Mouse (Mus musculus) adrenal gland (tissue): ENCODE results near the gene Afdn.
"Not testable (repeated sequence)": the region's sequence is repeated elsewhere in the genome, so short reads cannot be mapped to it uniquely, and the experiment has no call there.

ENCODE experiments used
- intact Hi-C: fragments of 180-260 bp; cut with DNase I; formaldehyde crosslinking; loops from one replicate; pipeline ENCODE4 v1.15.1; 2025

The Afdn gene

DNA sequence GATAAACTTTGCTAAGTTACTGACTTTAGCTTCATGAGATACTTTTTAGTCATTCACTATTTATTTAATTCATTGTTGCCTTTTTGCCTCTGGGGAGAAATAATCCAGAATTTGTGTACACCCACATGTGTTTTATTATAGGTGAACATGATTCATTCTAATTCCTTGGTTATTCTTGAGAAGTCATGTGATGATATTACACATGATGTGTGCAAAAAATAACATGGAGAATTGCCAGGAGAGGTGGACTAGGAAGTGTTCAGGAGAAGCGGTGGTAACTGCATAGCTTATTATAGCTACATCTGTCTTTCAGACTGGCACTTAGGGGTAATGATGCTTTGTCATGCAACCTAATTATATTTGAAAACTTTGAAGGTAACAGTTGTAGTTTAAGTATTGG lies 3.5 kb downstream of the Afdn start:
- intact Hi-C loops: loop anchor here (5.0 to 10.0 kb wide), 2 partner anchors 82 to 289 kb away; no protein-coding TSS in a partner anchor

GRCm38 (mm10) chr17:13764911-13765310 lies 4.6 kb downstream of the Afdn start:
- intact Hi-C loops: loop anchor here (5.0 to 10.0 kb wide), 2 partner anchors 83 to 290 kb away; no protein-coding TSS in a partner anchor

- intact Hi-C loops: loop anchor here (10.0 kb wide), 1 partner anchor 294 kb away; no protein-coding TSS in a partner anchor
Observed at GRCm38 (mm10) chr17:13768531-13768930, 8.2 kb downstream of the Afdn start.

DNA sequence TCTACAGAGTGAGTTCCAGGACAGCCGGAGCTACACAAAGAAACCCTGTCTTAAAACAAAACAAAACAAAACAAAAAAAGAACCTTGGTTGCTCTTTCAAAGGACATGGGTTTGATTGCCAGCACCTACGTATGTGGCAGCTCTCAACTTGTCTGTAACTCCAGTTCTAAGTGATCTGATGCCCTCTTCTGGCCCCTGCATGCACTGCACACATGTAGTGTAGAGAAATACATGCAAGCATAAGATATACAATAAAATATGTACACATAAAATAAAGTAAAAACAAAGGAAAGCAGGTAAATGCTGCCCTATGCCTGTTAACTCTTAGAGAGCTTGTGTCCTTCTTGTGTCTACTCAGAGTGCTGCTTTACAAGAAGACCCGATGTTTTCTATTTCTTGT lies 8.9 kb downstream of the Afdn start:
- intact Hi-C loops: loop anchor here (10.0 kb wide), 1 partner anchor 294 kb away; no protein-coding TSS in a partner anchor

GRCm38 (mm10) chr17:13777676-13778075 lies 17.3 kb downstream of the Afdn start:
- intact Hi-C loops: no loop called here

GRCm38 (mm10) chr17:13778865-13779264 lies 18.5 kb downstream of the Afdn start:
- intact Hi-C loops: no loop called here

DNA sequence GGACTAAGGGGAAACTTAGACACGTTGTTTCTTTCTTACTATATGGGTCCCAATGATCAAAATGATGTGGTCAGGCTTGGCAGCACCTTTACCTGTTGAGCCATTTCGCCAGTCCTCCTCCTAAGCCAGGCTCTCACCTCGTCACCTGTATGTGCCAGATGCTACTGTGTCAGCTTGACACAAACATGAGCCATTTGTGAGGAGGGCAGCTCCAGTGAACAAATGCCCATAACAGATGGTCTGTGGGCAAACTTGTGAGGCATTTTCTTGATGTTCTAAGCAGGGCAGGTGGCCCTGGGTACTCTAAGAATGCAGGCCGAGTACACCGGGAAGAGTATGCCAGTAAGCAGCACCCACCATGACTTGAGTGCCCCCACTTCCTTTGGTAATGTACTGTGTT lies 21.6 kb downstream of the Afdn start:
- intact Hi-C loops: no loop called here

DNA sequence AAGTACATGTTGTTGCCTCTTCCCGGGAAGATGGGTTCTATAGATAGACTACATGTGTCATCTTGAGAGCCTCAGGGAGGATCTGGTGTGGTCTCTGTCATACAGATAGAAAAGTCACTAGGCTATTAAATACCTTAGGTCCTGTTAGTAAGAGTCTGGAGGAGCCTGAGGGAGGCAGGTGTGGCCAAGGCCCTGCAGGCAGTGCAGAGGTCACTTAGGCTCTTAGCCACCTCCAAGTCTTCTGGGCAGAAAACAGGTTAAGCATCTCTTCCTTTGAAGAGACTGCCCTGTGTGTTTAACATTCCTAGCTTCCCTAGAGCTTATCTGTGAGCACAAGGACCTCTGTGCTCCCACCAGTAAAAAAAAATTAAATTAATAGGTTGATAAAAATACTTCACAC lies 23.1 kb downstream of the Afdn start:
- intact Hi-C loops: no loop called here

DNA sequence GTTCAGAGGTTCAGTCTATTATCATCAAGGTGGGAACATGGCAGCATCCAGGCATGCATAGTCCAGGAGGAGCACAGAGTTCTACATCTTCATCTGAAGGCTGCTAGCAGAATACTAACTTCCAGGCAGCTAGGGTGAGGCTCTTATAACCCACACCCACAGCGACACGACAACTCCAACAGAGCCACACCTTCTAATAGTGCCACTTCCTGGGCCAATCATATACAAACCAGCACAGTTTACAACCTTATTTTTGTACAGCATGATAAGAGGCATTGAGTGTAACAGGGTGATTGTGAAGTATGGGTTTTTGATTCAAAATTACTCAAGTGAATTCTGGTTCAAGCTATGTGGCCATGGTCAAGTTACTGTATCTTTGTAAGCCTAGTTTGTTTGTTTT lies 29.7 kb downstream of the Afdn start:
- intact Hi-C loops: not testable (repeated sequence)

GRCm38 (mm10) chr17:13797691-13798090 lies 37.4 kb downstream of the Afdn start:
- intact Hi-C loops: no loop called here

GRCm38 (mm10) chr17:13802836-13803408 lies 42.6 kb downstream of the Afdn start:
- intact Hi-C loops: no loop called here

DNA sequence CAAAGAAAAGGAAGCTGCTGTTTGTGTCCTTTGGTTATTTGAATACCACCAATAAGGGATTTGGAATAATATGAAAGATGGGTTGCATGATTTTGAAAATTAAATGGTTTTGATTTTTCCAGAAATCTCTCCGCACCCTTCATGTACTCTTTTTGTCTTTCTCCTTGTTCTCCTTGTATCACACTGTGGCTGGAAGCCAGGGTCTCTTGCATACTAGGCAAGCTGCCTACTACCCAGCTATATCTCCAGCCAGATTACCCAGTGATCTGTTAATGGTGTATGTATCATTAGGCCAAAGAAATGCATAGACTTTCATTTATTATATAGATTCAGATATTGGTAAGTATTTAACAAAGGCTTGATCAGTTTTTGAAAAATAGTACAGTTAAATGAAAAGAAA lies 45.7 kb downstream of the Afdn start:
- intact Hi-C loops: no loop called here

DNA sequence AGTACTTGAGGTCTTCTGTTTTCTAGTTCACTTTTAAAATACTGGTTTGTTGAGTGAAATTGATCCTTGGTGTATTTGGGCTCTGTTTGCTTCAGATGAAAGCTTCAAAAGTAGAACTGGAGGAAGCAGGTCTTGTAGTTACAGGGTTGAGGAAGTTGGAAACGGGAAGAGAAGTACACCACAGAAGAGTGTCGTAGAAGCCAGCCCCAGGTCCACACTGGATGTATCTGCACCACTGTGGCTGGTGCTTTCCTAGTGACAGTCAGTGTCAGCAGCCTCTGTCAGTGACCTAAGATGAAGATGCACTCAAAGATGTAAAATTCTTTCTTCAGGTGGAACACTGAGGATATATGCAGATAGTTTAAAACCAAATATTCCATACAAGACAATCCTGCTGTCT lies 57.5 kb downstream of the Afdn start:
- intact Hi-C loops: no loop called here

DNA sequence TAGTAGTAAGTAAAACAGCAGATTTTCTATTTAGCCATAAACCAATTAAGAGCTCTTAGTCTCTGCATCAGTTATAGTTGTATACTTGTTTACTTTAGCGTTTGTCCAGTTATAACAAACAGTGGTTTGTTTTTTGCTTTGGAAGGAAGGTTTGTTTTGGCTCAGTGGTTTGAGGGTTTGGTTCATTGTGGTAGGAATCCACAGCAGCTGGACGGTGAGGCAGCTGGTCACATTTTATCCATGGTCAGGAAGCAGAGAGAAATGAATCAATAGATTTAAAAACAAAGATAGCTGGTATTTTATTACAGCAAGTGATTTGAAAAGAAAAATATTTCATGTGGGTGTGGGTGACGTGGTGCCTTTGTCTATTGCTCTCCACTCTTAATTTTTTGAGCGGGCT lies 59.0 kb downstream of the Afdn start:
- intact Hi-C loops: no loop called here

- intact Hi-C loops: no loop called here
Observed at GRCm38 (mm10) chr17:13820676-13821075, 60.3 kb downstream of the Afdn start.

- intact Hi-C loops: no loop called here
Observed at GRCm38 (mm10) chr17:13825421-13825820, 65.1 kb downstream of the Afdn start.

- intact Hi-C loops: loop anchor here (5.0 kb wide), 1 partner anchor 358 kb away; no protein-coding TSS in a partner anchor
Observed at GRCm38 (mm10) chr17:13830234-13830633, 69.9 kb downstream of the Afdn start.

DNA sequence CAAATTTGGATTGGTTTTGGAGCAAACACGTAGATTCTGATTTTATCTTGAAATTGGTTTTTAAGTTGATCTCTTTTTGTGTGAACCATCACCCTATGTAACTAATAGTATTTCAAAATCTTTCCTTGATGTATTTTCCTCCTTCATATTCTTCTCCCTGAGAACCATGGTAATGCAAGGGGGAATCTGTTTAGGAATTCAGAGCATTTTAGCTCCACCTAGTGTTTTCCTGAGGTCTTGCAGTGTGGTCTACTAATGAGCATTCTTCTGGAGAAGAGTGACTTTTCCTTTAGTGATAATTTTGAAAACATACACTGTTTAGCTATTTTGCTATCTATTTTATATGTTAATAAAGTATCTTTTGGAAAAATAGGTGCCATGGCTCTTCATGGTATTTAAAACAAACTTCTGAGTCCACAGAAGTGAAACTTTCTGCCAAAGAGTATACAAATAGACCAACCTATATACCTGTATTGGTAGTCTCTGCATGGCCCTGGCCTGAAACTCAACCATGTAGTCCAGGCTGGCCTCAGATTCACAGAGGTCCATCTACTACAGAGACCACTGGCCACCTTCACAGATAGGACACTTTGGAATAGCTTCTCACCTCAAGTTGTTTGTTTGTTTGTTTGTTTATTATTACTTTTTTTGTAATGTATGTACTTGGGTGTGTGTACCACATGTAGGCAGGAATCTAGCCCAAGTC lies 70.5 kb downstream of the Afdn start:
- intact Hi-C loops: loop anchor here (5.0 kb wide), 1 partner anchor 358 kb away; no protein-coding TSS in a partner anchor

DNA sequence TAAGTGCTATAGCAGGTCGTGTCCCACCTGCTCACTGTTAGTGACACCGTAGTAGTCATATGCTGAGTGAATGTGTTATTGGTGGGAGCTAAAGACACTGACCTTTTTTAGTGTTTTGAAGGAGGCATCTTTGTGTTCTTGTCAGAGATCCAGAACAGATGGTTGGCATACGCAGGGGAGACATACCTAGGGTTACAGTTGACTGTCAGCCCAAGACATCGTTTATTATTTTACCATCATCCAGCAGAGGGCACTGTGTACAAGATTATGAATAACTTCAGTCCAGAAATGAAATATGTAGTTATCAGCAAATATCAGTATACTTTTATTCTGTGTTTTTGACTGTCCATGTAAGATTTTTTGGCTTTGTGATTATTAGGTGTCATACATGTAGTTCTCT lies 75.5 kb downstream of the Afdn start:
- intact Hi-C loops: no loop called here

DNA sequence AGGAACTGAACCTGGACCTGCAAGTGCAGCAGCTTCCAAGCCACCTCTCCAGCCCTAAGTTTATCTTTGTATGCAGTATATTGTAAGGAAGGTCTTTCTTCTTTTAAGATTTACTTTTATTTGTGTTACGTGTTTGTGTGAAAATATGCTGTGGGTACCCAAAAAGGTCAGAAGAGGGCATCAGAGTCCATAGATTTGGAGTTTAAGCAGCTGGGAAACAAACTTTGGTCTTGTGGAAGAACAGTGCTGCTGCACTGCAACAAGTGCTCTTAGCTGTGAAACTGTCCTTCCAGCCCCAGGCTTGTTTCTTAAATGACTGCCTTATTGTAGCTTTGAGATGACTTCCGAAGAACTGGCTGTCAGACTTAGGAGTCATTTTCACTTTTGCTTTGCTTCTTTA lies 89.8 kb downstream of the Afdn start:
- intact Hi-C loops: loop anchor here (5.0 kb wide), 1 partner anchor 87 kb away; no protein-coding TSS in a partner anchor

- intact Hi-C loops: loop anchor here (5.0 kb wide), 1 partner anchor 83 kb away; no protein-coding TSS in a partner anchor
Observed at GRCm38 (mm10) chr17:13853883-13854282, 93.5 kb downstream of the Afdn start.

DNA sequence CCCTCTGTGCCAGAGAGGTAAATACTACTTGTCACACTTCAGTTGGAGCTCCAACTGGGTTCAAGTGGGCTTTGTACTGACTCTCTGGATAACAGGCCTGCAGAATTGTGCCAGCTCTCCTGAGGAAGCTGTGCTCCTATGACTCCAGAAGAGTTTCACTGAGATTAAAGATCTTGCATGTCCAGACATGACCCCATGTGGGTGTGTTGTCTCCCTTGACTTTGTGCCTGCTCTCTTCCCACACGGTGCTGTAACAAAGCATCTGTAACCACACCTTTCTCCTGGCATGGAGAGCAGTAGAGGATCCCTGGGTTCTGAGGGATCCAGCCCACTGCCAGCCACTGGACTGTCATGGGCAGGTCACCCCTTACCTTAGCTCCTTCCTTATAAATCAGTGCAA lies 95.1 kb downstream of the Afdn start:
- intact Hi-C loops: no loop called here
